Mouse (Mus musculus) embryonic facial prominence, embryonic 11.5 days (tissue): ENCODE measurements around the gene Hist1h2bl. TPM values are rescaled to one million over a fixed set of nuclear protein-coding genes. Genes with fewer than 3 reads are reported as not detected.
"Not testable (repeated sequence)": the region's sequence is repeated elsewhere in the genome, so short reads cannot be mapped to it uniquely, and the experiment has no call there.

Experiments used
- ATAC-seq: fragments of 200-750 bp; cut with Nextera tagmentation; replicated peaks from 2 replicates; pipeline ENCODE4 v1.8.0; 2017; ENCODE audit warnings: low read depth; ENCODE audit not compliant: insufficient number of reproducible peaks, low FRiP score, low TSS enrichment
- DNase-seq: peaks from one replicate; pipeline ENCODE4 v3.0.0-alpha.2; 2015; ENCODE audit warnings: low spot score
- H3K27ac ChIP-seq: fragments of 300-500 bp; sonication (generic); replicated peaks from 2 replicates; pipeline ENCODE4 v1.5.1; 2014; ENCODE audit warnings: mild to moderate bottlenecking, low read depth, low read length, control low read depth
- H3K27me3 ChIP-seq: fragments of 300-500 bp; sonication (generic); 2 replicates; pipeline ENCODE4 v1.6.1; 2014; ENCODE audit warnings: mild to moderate bottlenecking, low read length, moderate library complexity, mixed read lengths; ENCODE audit not compliant: control insufficient read depth, insufficient read depth
- H3K36me3 ChIP-seq: fragments of 300-500 bp; sonication (generic); replicated peaks from 2 replicates; pipeline ENCODE4 v1.6.1; 2014; ENCODE audit warnings: low read depth, mild to moderate bottlenecking, low read length, moderate library complexity, mixed read lengths; ENCODE audit not compliant: control insufficient read depth, insufficient read depth
- H3K4me1 ChIP-seq: fragments of 300-500 bp; sonication (generic); 2 replicates; pipeline ENCODE4 v1.6.1; 2014; ENCODE audit warnings: low read length, mixed read lengths; ENCODE audit not compliant: control insufficient read depth, insufficient read depth
- H3K4me2 ChIP-seq: fragments of 300-500 bp; sonication (generic); 2 replicates; pipeline ENCODE4 v1.6.1; 2014; ENCODE audit warnings: low read depth, mild to moderate bottlenecking, control low read depth, low read length, moderate library complexity
- H3K4me3 ChIP-seq: fragments of 300-500 bp; sonication (generic); 2 replicates; pipeline ENCODE4 v1.5.1; 2014; ENCODE audit warnings: low read depth, low read length, control low read depth
- H3K9ac ChIP-seq: fragments of 300-500 bp; sonication (generic); replicated peaks from 2 replicates; pipeline ENCODE4 v1.6.1; 2014; ENCODE audit warnings: mild to moderate bottlenecking, control low read depth, low read length
- H3K9me3 ChIP-seq: fragments of 300-500 bp; sonication (generic); replicated peaks from 2 replicates; pipeline ENCODE4 v1.6.1; 2016; ENCODE audit warnings: mild to moderate bottlenecking, low read length, inconsistent platforms, mixed read lengths; ENCODE audit not compliant: control insufficient read depth
- WGBS: fragments of 180-500 bp; shearing (Covaris S2); extraction: QIAGEN DNeasy Blood & Tissue Kit; methylation state at CpG from one replicate; pipeline ENCODE4 v1.1.7; 2014; 5-methylcytosine and 5-hydroxymethylcytosine counted together
- polyA plus RNA-seq: library from polyadenylated mRNA; unstranded; fragments of >200 nt; fragmentation: Nextera tagmentation; extraction: Ambion mirVana; gene quantifications from 2 replicates; pipeline ENCODE4 v1.2.1, GENCODE M21; 2014

The Hist1h2bl gene
- polyA plus RNA-seq, 1 experiment from 2014 or later = 4.6 TPM

GRCm38 (mm10) chr13:21729544-21729943 is 13.6 kb upstream of the Hist1h2bl start:
- H3K27ac ChIP-seq = no peak overlapping the region
- 35% methylated on average over 1 of the region's 1 CpGs for WGBS
- no peak for ATAC-seq

GRCm38 (mm10) chr13:21727948-21728572 is 12.1 kb upstream of the Hist1h2bl start:
- ATAC-seq (no peak), DNase-seq (no peak)
- Histone ChIP-seq H3K4me3 (no peak overlapping the region), H3K27me3 (no peaks in the 10 kb centered on the region), H3K9ac (no peak overlapping the region), H3K27ac (no peak overlapping the region), H3K4me1 (no peaks in the 10 kb centered on the region), H3K36me3 (no peaks in the 10 kb centered on the region), H3K9me3 (no peaks in the 10 kb centered on the region), H3K4me2 (no peak overlapping the region)
- WGBS = 26% methylated on average over 11 of the region's 11 CpGs

More at GRCm38 (mm10) chr13:21729544-21729943, 13.6 kb upstream of the Hist1h2bl start:
- Histone ChIP-seq H3K27me3 (no peaks in the 10 kb centered on the region), H3K36me3 (no peaks in the 10 kb centered on the region), H3K4me1 (no peaks in the 10 kb centered on the region), H3K9ac (no peak overlapping the region), H3K9me3 (no peaks in the 10 kb centered on the region), H3K4me2 (no peak overlapping the region), H3K4me3 (no peak overlapping the region)
- no peak for DNase-seq

GRCm38 (mm10) chr13:21722993-21723836 is 7.3 kb upstream of the Hist1h2bl start:
- Histone ChIP-seq H3K4me2 (no peak overlapping the region; the same call in 1 of the 2 replicates), H3K4me3 (no peak overlapping the region; the same call in 1 of the 2 replicates), H3K36me3 (no peaks in the 10 kb centered on the region), H3K9me3 (no peaks in the 10 kb centered on the region), H3K4me1 (no peaks in the 10 kb centered on the region), H3K27ac (peak overlapping the region; percentile 86), H3K27me3 (no peaks in the 10 kb centered on the region), H3K9ac (no peak overlapping the region)
- DNase-seq (peak; percentile 48), ATAC-seq (no peak)
- 31% methylated on average over 5 of the region's 5 CpGs for WGBS

GRCm38 (mm10) chr13:21722373-21722925 is 6.5 kb upstream of the Hist1h2bl start:
- H3K27me3 ChIP-seq = no peaks in the 10 kb centered on the region
- peak; percentile 5; the same call in 1 of the 2 replicates for ATAC-seq
- H3K9me3 ChIP-seq = no peaks in the 10 kb centered on the region
- H3K9ac ChIP-seq = peak overlapping the region; percentile 63
- H3K27ac ChIP-seq = peak overlapping the region; percentile 86
- peak overlapping the region; percentile 33 for H3K4me3 ChIP-seq
- H3K36me3 ChIP-seq = no peaks in the 10 kb centered on the region
- DNase-seq = peak; percentile 70
- H3K4me1 ChIP-seq = no peaks in the 10 kb centered on the region
- peak overlapping the region; percentile 42 for H3K4me2 ChIP-seq
- 3% methylated on average over 11 of the region's 11 CpGs for WGBS

- ATAC-seq (peak; percentile 96), DNase-seq (peak; percentile 94)
- Histone ChIP-seq H3K9ac (peak within 1 kb of the TSS; percentile 72), H3K27ac (peak within 1 kb of the TSS; percentile 92), H3K4me3 (peak within 1 kb of the TSS; percentile 33), H3K4me2 (peak within 1 kb of the TSS; percentile 71)
- not testable (repeated sequence) for H3K27me3 ChIP-seq, H3K4me1 ChIP-seq, H3K9me3 ChIP-seq, H3K36me3 ChIP-seq
- WGBS = under 1% methylated on average over 31 of the region's 37 CpGs
Observed at GRCm38 (mm10) chr13:21721757-21722372, 5.9 kb upstream of the Hist1h2bl start, which contains the start of gene Hist1h2bm. TSS of gene Hist1h2bm (plus strand) at chr13:21722044.

GRCm38 (mm10) chr13:21721107-21721756 is 5.3 kb upstream of the Hist1h2bl start:
- WGBS = 2% methylated on average over 13 of the region's 44 CpGs

GRCm38 (mm10) chr13:21718381-21719080 is 2.6 kb upstream of the Hist1h2bl start:
- Histone ChIP-seq H3K36me3 (no peaks in the 10 kb centered on the region), H3K4me2 (peak overlapping the region; percentile 70), H3K9ac (peak overlapping the region; percentile 78), H3K27me3 (no peaks in the 10 kb centered on the region), H3K4me3 (peak overlapping the region; percentile 50), H3K27ac (peak overlapping the region; percentile 89), H3K4me1 (no peaks in the 10 kb centered on the region), H3K9me3 (no peaks in the 10 kb centered on the region)
- 44% methylated on average over 4 of the region's 4 CpGs for WGBS
- ATAC-seq (no peak), DNase-seq (peak; percentile 55)

More at GRCm38 (mm10) chr13:21721107-21721756, 5.3 kb upstream of the Hist1h2bl start:
- H3K27me3 ChIP-seq, ATAC-seq, H3K9me3 ChIP-seq, H3K4me1 ChIP-seq, H3K36me3 ChIP-seq: not testable (repeated sequence)
- Histone ChIP-seq H3K9ac (peak overlapping the region; percentile 72), H3K4me3 (peak overlapping the region; percentile 31), H3K27ac (peak overlapping the region; percentile 92), H3K4me2 (peak overlapping the region; percentile 71)
- DNase-seq = peak; percentile 54
